ENCODE assay signal across 29 mouse cellular contexts in the genomic region with DNA sequence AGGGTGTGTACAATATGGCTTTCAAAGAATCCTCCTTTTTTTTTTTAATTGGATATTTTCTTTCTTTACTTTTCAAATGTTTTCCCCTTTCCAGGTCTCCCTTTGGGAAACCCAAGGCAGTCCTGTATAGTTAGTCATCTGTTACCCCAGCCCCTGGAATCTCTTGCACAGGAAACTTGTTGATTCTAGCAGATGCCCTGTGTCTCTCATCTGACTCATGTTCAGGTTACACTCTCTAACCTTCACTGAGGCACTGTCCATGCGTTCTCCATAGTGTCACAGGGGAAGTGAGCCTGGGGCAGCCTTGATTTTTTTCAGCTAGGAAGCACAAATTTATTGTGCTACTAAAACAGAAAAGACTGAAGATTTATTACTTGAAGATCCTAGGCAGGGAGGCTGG.
"Had no signal": no experiment of that assay in that cellular context is flagged by ENCODE, and none has a peak within 500 bp of the region (broad histone marks: within the 10 kb centered on the region; RNA-seq: fewer than 3 reads in every experiment).

No protein-coding gene starts in this region.

- DNase-seq: heart, postnatal 10 days; heart, postnatal 14 days; heart, postnatal 36 days; heart, postnatal 4 days; kidney, adult 11 months; kidney, adult 18-20 months; kidney, adult 2 months; kidney, adult 8-10 months; kidney, adult 9 months; kidney, postnatal 10 days; kidney, postnatal 14 days; kidney, postnatal 25 days; kidney, postnatal 36 days; kidney, postnatal 4 days; layer of hippocampus, adult 9-11 months; layer of hippocampus, postnatal 36 days had no signal

- ATAC-seq: hindbrain, embryonic 16.5 days; hindbrain, postnatal 0 days; inflammation-experienced regulatory T-cells, adult 6 months; intestine, embryonic 15.5 days; intestine, embryonic 16.5 days; intestine, postnatal 0 days had no signal

- H3K27me3 ChIP-seq: heart, embryonic 12.5 days; heart, embryonic 13.5 days; heart, embryonic 15.5 days; hindbrain, embryonic 12.5 days; hindbrain, embryonic 13.5 days; hindbrain, embryonic 15.5 days; intestine, embryonic 15.5 days; kidney, embryonic 15.5 days had no signal
